Mouse (Mus musculus) CH12.LX (cell line): ENCODE measurements at regions not wholly inside any gene's neighbourhood (a gene's known extent, or its start where the extent isn't known, plus 50 kb on each side); places are given as distances from the start of the nearest gene placed in this dataset.

ENCODE experiments used
- DNase-seq: peaks from one replicate; pipeline ENCODE4 v3.0.0-alpha.2; 2013; ENCODE audit errors: extremely low read depth
- H3K27ac ChIP-seq: 2 replicates; pipeline ENCODE4 v1.5.1; 2012; ENCODE audit warnings: low read depth, mild to moderate bottlenecking, control low read depth, moderate library complexity; ENCODE audit not compliant: insufficient read depth
- H3K27me3 ChIP-seq: replicated peaks from 2 replicates; pipeline ENCODE3; 2012; ENCODE audit warnings: inconsistent platforms
- H3K36me3 ChIP-seq, 2 experiments: replicated peaks in 1 of 2; 2 replicates each; pipeline versions ENCODE3 to v1.6.1; 2012; ENCODE audit warnings: inconsistent platforms in 1 of 2, low read length in 1 of 2, mild to moderate bottlenecking in 1 of 2, mixed read lengths in 1 of 2, moderate library complexity in 1 of 2; ENCODE audit not compliant: control insufficient read depth in 1 of 2, insufficient read depth in 1 of 2
- H3K4me1 ChIP-seq, 2 experiments: 2 replicates each; pipeline ENCODE4 v1.6.1; 2012; ENCODE audit warnings: inconsistent platforms in 1 of 2, moderate library complexity in 1 of 2; ENCODE audit not compliant: insufficient read depth in 2 of 2, control insufficient read depth in 1 of 2
- H3K4me2 ChIP-seq: 2 replicates; pipeline ENCODE4 v1.6.1; 2012; ENCODE audit warnings: low read depth, mild to moderate bottlenecking, control low read depth; ENCODE audit not compliant: poor library complexity, insufficient read depth, severe bottlenecking
- H3K4me3 ChIP-seq, 3 experiments: fragments of 150-350 bp in 1 of 3; sonication (generic) in 1 of 3; replicated peaks in 1 of 3; 2 replicates each; pipeline versions ENCODE3 to v1.5.1; 2011 to 2012; ENCODE audit warnings: low read depth in 2 of 3, low read length in 2 of 3, mild to moderate bottlenecking in 2 of 3, moderate library complexity in 2 of 3, control low read depth in 1 of 3, improper control_type of control experiment in 1 of 3, inconsistent platforms in 1 of 3, mixed read lengths in 1 of 3; ENCODE audit not compliant: poor library complexity in 1 of 3
- H3K79me2 ChIP-seq: replicated peaks from 2 replicates; pipeline ENCODE4 v1.6.1; 2012; ENCODE audit warnings: mild to moderate bottlenecking, moderate library complexity; ENCODE audit not compliant: control insufficient read depth, poor library complexity, insufficient read depth, severe bottlenecking; ENCODE audit errors: extremely low read depth
- H3K9ac ChIP-seq: 2 replicates; pipeline ENCODE4 v1.6.1; 2012; ENCODE audit warnings: low read depth, mild to moderate bottlenecking, control low read depth, moderate library complexity; ENCODE audit not compliant: insufficient read depth
- H3K9me3 ChIP-seq: replicated peaks from 2 replicates; pipeline ENCODE3; 2012; ENCODE audit warnings: low read length, inconsistent platforms, mixed read lengths
- BHLHE40 ChIP-seq: IDR thresholded peaks from 2 replicates; pipeline ENCODE4 v1.6.1; 2011; ENCODE audit warnings: mild to moderate bottlenecking, low read depth, low read length, improper control_type of control experiment
- CHD1 ChIP-seq: IDR thresholded peaks from 2 replicates; pipeline ENCODE4 v1.6.1; 2012; ENCODE audit warnings: low read depth, low read length, improper control_type of control experiment, inconsistent platforms
- CTCF ChIP-seq, 2 experiments: IDR thresholded peaks in 1 of 2; conservative IDR thresholded peaks in 1 of 2; 2 replicates each; pipeline ENCODE4 v1.5.1; 2011 to 2012; ENCODE audit warnings: low read depth in 2 of 2, low read length in 2 of 2, improper control_type of control experiment in 1 of 2, inconsistent platforms in 1 of 2, mild to moderate bottlenecking in 1 of 2, moderate library complexity in 1 of 2
- ELF1 ChIP-seq: IDR thresholded peaks from 2 replicates; pipeline ENCODE4 v1.6.1; 2014; ENCODE audit warnings: low read depth, mild to moderate bottlenecking, inconsistent platforms, low read length, improper control_type of control experiment
- EP300 ChIP-seq: IDR thresholded peaks from 2 replicates; pipeline ENCODE4 v1.6.1; 2011; ENCODE audit warnings: low read length, improper control_type of control experiment
- ETS1 ChIP-seq: conservative IDR thresholded peaks from 2 replicates; pipeline ENCODE4 v1.6.1; 2012; ENCODE audit warnings: low read depth, mild to moderate bottlenecking, inconsistent platforms, low read length, improper control_type of control experiment, moderate library complexity
- HCFC1 ChIP-seq: IDR thresholded peaks from 2 replicates; pipeline ENCODE4 v1.6.1; 2012; ENCODE audit warnings: low read depth, mild to moderate bottlenecking, inconsistent platforms, low read length, improper control_type of control experiment
- IRF4 ChIP-seq: IDR thresholded peaks from 2 replicates; pipeline ENCODE4 v1.6.1; 2014; ENCODE audit warnings: low read depth, mild to moderate bottlenecking, inconsistent platforms, low read length, improper control_type of control experiment
- MAFK ChIP-seq: IDR thresholded peaks from 2 replicates; pipeline ENCODE4 v1.6.1; 2011; ENCODE audit warnings: low read length, improper control_type of control experiment; ENCODE audit not compliant: insufficient replicate concordance
- NELFE ChIP-seq: IDR thresholded peaks from 2 replicates; pipeline ENCODE4 v1.6.1; 2011; ENCODE audit warnings: low read depth, low read length, improper control_type of control experiment
- PAX5 ChIP-seq: IDR thresholded peaks from 2 replicates; pipeline ENCODE4 v1.6.1; 2012; ENCODE audit warnings: low read length, inconsistent platforms, mixed read lengths
- POLR2AphosphoS2 ChIP-seq: IDR thresholded peaks from 2 replicates; pipeline ENCODE4 v1.6.1; 2011; ENCODE audit warnings: low read depth, low read length, improper control_type of control experiment
- RAD21 ChIP-seq: IDR thresholded peaks from 2 replicates; pipeline ENCODE4 v1.6.1; 2011; ENCODE audit warnings: low read depth, mild to moderate bottlenecking, low read length, improper control_type of control experiment, moderate library complexity
- RCOR1 ChIP-seq: conservative IDR thresholded peaks from 2 replicates; pipeline ENCODE4 v1.6.1; 2012; ENCODE audit warnings: low read depth, mild to moderate bottlenecking, inconsistent platforms, low read length, improper control_type of control experiment
- SIN3A ChIP-seq: IDR thresholded peaks from 2 replicates; pipeline ENCODE4 v1.6.1; 2012; ENCODE audit warnings: low read length, improper control_type of control experiment, inconsistent platforms
- SMC3 ChIP-seq: IDR thresholded peaks from 2 replicates; pipeline ENCODE4 v1.6.1; 2011; ENCODE audit warnings: low read depth, low read length, improper control_type of control experiment
- TBP ChIP-seq: conservative IDR thresholded peaks from 2 replicates; pipeline ENCODE4 v1.6.1; 2011; ENCODE audit warnings: low read depth, low read length, improper control_type of control experiment
- TCF12 ChIP-seq: IDR thresholded peaks from 2 replicates; pipeline ENCODE4 v1.6.1; 2014; ENCODE audit warnings: low read depth, mild to moderate bottlenecking, inconsistent platforms, low read length, improper control_type of control experiment
- USF1 ChIP-seq: IDR thresholded peaks from 2 replicates; pipeline ENCODE4 v1.6.1; 2014; ENCODE audit warnings: low read depth, mild to moderate bottlenecking, inconsistent platforms, low read length, improper control_type of control experiment
- USF2 ChIP-seq: conservative IDR thresholded peaks from 2 replicates; pipeline ENCODE4 v1.6.1; 2011; ENCODE audit warnings: low read depth, low read length, improper control_type of control experiment
- ZKSCAN1 ChIP-seq: IDR thresholded peaks from 2 replicates; pipeline ENCODE4 v1.6.1; 2012; ENCODE audit warnings: low read depth, inconsistent platforms, low read length, improper control_type of control experiment, borderline replicate concordance
- ZMIZ1 ChIP-seq: IDR thresholded peaks from 2 replicates; pipeline ENCODE4 v1.6.1; 2012; ENCODE audit warnings: low read depth, mild to moderate bottlenecking, inconsistent platforms, low read length, improper control_type of control experiment
- dilution Hi-C: fragments of 300-500 bp; cut with MboI; formaldehyde crosslinking; loops from 2 replicates; pipeline ENCODE4 v1.14.3; 2020; ENCODE audit warnings: low sequenced_read_pairs; ENCODE audit not compliant: extremely low pct_unique_long_range_greater_than_20kb, extremely low pct_ligation_motif_present
- in situ Hi-C: fragments of 300-500 bp; cut with MboI; formaldehyde crosslinking; loops from 3 replicates; pipeline ENCODE4 v1.14.3; 2019; ENCODE audit warnings: low sequenced_read_pairs, low pct_ligation_motif_present, low pct_unique_long_range_greater_than_20kb, mixed read lengths

DNA sequence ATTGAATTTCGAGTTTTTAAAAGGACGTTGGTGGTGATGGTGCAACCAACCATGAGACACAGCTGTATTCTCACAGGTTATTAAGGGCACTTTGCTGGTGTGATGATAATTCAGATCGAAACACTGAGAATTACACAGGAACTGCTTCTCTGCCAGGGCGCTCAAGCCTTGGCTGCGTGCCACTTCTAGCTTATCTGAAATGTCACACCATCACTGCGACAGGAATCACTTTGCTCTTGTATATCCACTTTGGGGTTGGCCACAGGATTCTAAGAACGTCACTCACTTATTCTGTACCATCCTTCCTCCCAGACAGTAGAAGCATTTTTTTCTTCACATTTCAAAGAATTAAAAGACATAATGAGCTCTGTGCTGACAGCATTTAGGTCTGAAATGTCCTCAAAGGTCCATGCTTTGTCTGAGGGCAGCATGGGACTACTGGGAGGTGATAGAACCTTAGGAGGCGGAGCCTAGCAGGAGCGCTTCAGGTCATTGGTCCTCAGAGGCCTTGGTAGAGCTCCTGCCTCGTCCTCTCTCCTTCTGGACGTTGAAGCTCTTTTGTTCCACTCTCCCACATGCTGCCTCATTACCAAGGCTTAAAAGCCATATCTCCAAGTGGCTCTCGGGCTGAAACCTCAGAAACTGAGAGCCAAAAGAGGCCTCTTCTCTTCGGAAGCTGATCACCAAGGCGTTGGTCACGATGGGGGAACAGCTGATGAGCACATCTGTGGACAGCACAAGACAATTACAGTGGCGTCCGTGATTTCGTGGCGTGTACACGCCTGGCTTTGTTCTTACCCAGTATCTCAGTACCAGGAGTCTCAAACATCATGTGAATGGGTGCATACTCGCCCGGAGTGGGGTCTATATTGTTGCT, 167.7 kb downstream of the Enc1 start:
- no peaks in the 10 kb centered on the region for H3K4me1 ChIP-seq
- no peaks in the 10 kb centered on the region for H3K27me3 ChIP-seq
- H3K4me2 ChIP-seq = no peak overlapping the region
- H3K36me3 ChIP-seq = no peaks in the 10 kb centered on the region
- H3K9ac ChIP-seq = no peak overlapping the region
- TF ChIP-seq SIN3A (no peak), ZKSCAN1 (no peak), EP300 (no peak), USF2 (no peak), HCFC1 (no peak), NELFE (no peak), IRF4 (no peak), ETS1 (no peak), MAFK (no peak)
- H3K4me3 ChIP-seq = no peak overlapping the region
- H3K27ac ChIP-seq = no peak overlapping the region
- H3K79me2 ChIP-seq = no peaks in the 10 kb centered on the region
- H3K9me3 ChIP-seq = peaks cover 19% of the 10 kb centered on the region
- in situ Hi-C loops (no loop called here), dilution Hi-C loops (no loop called here)
- no peak for DNase-seq

DNA sequence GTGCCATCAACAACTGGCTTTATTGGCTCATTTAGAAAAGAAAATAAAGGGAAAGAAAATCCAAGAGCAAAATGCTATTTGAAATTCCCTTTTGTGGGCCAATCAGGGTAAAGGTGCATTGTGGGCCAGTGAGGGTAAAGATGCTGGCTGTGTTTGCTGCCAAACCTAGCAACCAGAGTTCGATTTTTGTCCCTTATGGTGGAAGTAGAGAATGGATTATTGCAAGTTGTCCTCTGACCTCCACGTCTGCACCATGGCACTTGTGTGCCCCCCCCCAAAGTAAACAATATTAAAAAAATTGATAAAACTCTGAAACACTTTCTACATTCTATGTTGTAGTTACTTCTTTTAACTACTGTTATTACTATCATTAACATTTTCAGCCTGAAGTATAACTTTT, 166.9 kb downstream of the Enc1 start:
- in situ Hi-C loops (no loop called here), dilution Hi-C loops (no loop called here)
- no peak overlapping the region for H3K4me2 ChIP-seq
- no peak overlapping the region for H3K27ac ChIP-seq
- no peaks in the 10 kb centered on the region for H3K27me3 ChIP-seq
- no peak overlapping the region for H3K4me3 ChIP-seq
- H3K36me3 ChIP-seq = no peaks in the 10 kb centered on the region
- H3K79me2 ChIP-seq = no peaks in the 10 kb centered on the region
- no peak for DNase-seq
- H3K9ac ChIP-seq = no peak overlapping the region
- TF ChIP-seq NELFE = no peak
- no peak for TF ChIP-seq POLR2AphosphoS2
- H3K4me1 ChIP-seq = no peaks in the 10 kb centered on the region
- H3K9me3 ChIP-seq = peaks cover 23% of the 10 kb centered on the region

DNA sequence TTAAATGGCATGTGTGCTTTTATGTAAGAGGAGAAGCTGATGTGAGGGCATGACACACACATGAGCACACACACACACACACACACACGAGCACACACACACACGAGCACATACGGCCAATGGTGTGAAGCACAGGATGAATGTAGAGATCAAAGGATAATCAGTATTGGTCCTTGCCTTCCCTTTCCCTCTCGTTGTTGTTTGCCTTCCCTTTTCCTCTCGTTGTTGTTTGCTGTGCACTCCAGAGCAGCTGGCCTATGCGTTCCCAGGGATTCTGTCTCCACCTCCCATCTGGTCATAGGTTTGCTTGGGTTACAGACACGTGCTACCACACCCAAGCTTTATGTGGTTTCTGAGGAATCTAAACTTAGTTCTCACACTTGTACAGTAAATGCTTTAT, 165.8 kb downstream of the Enc1 start:
- Histone ChIP-seq H3K4me3 (no peak overlapping the region), H3K27ac (no peak overlapping the region), H3K9ac (no peak overlapping the region), H3K4me1 (no peaks in the 10 kb centered on the region), H3K36me3 (no peaks in the 10 kb centered on the region), H3K79me2 (no peaks in the 10 kb centered on the region; the same call in 1 of the 2 replicates), H3K9me3 (peaks cover 24% of the 10 kb centered on the region), H3K4me2 (no peak overlapping the region), H3K27me3 (no peaks in the 10 kb centered on the region)
- dilution Hi-C loops (no loop called here), in situ Hi-C loops (no loop called here)
- TF ChIP-seq TBP = no peak
- no peak for TF ChIP-seq CHD1
- no peak for TF ChIP-seq PAX5
- no peak for TF ChIP-seq BHLHE40
- no peak for TF ChIP-seq CTCF (conservative IDR thresholded peaks at IDR 0.05 in 1 of 2, IDR thresholded peaks at IDR 0.05 in 1 of 2; ENCODE audit: low read depth in 2 of 2, low read length in 2 of 2)
- no peak for TF ChIP-seq USF2
- TF ChIP-seq USF1 = no peak
- no peak for TF ChIP-seq SMC3
- no peak for TF ChIP-seq ELF1
- TF ChIP-seq NELFE = no peak
- no peak for TF ChIP-seq RAD21
- no peak for TF ChIP-seq TCF12
- no peak for TF ChIP-seq RCOR1
- TF ChIP-seq ZMIZ1 = no peak
- DNase-seq = no peak
